Mouse (Mus musculus) frontal cortex, postnatal 25 days (tissue): ENCODE measurements around the gene Gse1.
A peak's percentile ranks its signal among the peaks of the same experiment; 100 is the strongest.

Experiments
- DNase-seq, 2 experiments: peaks; one replicate each; pipeline ENCODE4 v3.0.0; 2022; ENCODE audit warnings: low spot score in 2 of 2

The Gse1 gene

GRCm38 (mm10) chr8:120533380-120533779, 305.1 kb downstream of the Gse1 start:
- DNase-seq, result no peak

- DNase-seq, result no peak
These were observed 305.8 kb downstream of the Gse1 start for GRCm38 (mm10) chr8:120534080-120534479.

- DNase-seq, result peak; percentile 66 to 71
These were observed 306.5 kb downstream of the Gse1 start for GRCm38 (mm10) chr8:120534504-120535368.

- DNase-seq, result peak in 1 of 2 experiments; percentile 53
These were observed 307.4 kb downstream of the Gse1 start for GRCm38 (mm10) chr8:120535452-120536305.

GRCm38 (mm10) chr8:120536306-120537206, 308.3 kb downstream of the Gse1 start:
- no peak for DNase-seq

- DNase-seq, result no peak
These were observed 309.1 kb downstream of the Gse1 start for GRCm38 (mm10) chr8:120537207-120537817.

GRCm38 (mm10) chr8:120537818-120538396, 309.7 kb downstream of the Gse1 start:
- no peak for DNase-seq

GRCm38 (mm10) chr8:120538397-120539240, 310.4 kb downstream of the Gse1 start:
- DNase-seq, result peak in 1 of 2 experiments; percentile 57

GRCm38 (mm10) chr8:120539381-120539774, 311.1 kb downstream of the Gse1 start:
- DNase-seq, result no peak

- DNase-seq, result no peak
These were observed 311.7 kb downstream of the Gse1 start for GRCm38 (mm10) chr8:120539775-120540625.

- DNase-seq, result no peak
These were observed 314.7 kb downstream of the Gse1 start for GRCm38 (mm10) chr8:120542995-120543394.

GRCm38 (mm10) chr8:120543416-120544055, 315.3 kb downstream of the Gse1 start:
- no peak for DNase-seq

GRCm38 (mm10) chr8:120544155-120544554, 315.9 kb downstream of the Gse1 start:
- DNase-seq, result no peak

- no peak for DNase-seq
These were observed 319.3 kb downstream of the Gse1 start for GRCm38 (mm10) chr8:120547562-120547961.

- DNase-seq, result no peak
These were observed 320.1 kb downstream of the Gse1 start for GRCm38 (mm10) chr8:120548313-120548761.

GRCm38 (mm10) chr8:120549321-120549921, 321.2 kb downstream of the Gse1 start:
- DNase-seq, result no peak

- no peak for DNase-seq
These were observed 321.7 kb downstream of the Gse1 start for GRCm38 (mm10) chr8:120549922-120550321.

GRCm38 (mm10) chr8:120550430-120550829, 322.2 kb downstream of the Gse1 start:
- no peak for DNase-seq
